Mouse (Mus musculus): ENCODE data around the gene Rdh9.

DNA sequence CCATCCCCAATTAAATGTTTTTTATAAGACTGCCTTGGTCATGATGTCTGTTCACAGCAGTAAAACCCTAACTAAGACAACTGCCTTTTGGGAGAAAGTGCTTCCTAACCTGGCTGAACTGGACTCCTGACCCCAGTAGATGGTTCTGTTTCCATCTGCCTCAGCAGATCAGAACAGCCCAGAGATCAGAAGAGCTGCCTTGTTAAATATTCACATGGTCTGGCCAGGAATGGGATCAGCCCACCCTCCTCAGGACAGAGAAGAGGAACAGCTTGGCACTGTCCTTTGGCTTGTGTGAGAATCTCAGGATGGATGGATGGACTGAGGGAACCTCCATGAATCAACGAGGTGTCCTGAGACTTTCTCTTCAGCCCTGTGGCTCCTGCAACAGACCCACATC lies 23.1 kb downstream of the Rdh9 start:
- no peak for TF ChIP-seq CTCF (IDR thresholded peaks at IDR 0.05)
- no peak for TF ChIP-seq EP300 (IDR thresholded peaks at IDR 0.05)

Measured in lung, postnatal 0 days (tissue).